Mouse (Mus musculus) E14TG2a.4 (cell line): ENCODE results near the gene Hook2.

Source experiments
- CTCF ChIP-seq: conservative IDR thresholded peaks from 2 replicates; pipeline ENCODE4 v1.5.1; 2014; ENCODE audit warnings: low read length
- NANOG ChIP-seq: IDR thresholded peaks from 2 replicates; pipeline ENCODE4 v1.6.1; 2014; ENCODE audit warnings: borderline replicate concordance, low read length, mixed read lengths
- POU5F1 ChIP-seq: IDR thresholded peaks from 2 replicates; pipeline ENCODE4 v1.6.1; 2014; ENCODE audit warnings: low read length, borderline replicate concordance

DNA sequence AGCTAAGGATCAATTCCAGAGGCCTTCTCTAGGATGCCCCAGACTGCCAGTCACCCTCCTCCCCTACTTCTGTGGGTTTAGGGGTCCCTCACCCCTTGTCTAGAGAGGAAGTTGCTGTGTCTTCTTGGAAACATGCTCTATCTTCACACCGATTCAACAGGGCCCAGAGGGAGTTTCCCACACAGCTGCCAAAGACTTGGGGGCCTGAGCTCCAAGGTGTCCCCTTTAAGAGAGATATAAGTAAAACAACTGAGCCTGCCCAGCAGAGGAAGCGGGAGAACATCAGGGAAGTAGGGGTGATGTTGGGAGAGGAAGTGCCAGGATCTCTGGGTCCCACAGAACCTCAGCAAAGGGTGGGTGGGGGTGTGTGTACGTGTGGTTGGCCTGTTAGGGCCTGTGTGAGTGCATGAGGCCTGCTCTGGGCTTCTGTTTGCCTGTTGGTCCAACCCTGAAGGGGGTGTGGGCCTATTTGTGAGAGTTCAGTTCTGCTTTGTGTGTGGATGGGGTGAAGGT is 7.8 kb upstream of the Hook2 start:
- TF ChIP-seq CTCF (no peak), POU5F1 (no peak), NANOG (no peak)
